Mouse (Mus musculus): ENCODE measurements around the gene Tbx3.
A peak's percentile ranks its signal among the peaks of the same experiment; 100 is the strongest.

Tbx3 gene

GRCm38 (mm10) chr5:119709826-119710559 is 39.5 kb downstream of the Tbx3 start:
- DNase-seq = no peak

- DNase-seq = no peak
These were observed 40.3 kb downstream of the Tbx3 start for GRCm38 (mm10) chr5:119710756-119711155.

- no peak for DNase-seq
These were observed 41.2 kb downstream of the Tbx3 start for GRCm38 (mm10) chr5:119711626-119712025.

GRCm38 (mm10) chr5:119712679-119713246 is 42.3 kb downstream of the Tbx3 start:
- peak; percentile 14 to 59 for DNase-seq

- no peak for DNase-seq
These were observed 50.2 kb downstream of the Tbx3 start for GRCm38 (mm10) chr5:119720471-119721265.

- no peak for DNase-seq
These were observed 62.5 kb downstream of the Tbx3 start for GRCm38 (mm10) chr5:119732978-119733377.
